Mouse (Mus musculus) liver, embryonic 16.5 days (tissue): ENCODE data around the gene Adk. TPM values are rescaled to one million over a fixed set of nuclear protein-coding genes. Genes with fewer than 3 reads are reported as not detected.

Source experiments
- ATAC-seq: fragments of 200-750 bp; cut with Nextera tagmentation; 2 replicates; pipeline ENCODE4 v1.8.0; 2017; ENCODE audit warnings: low read depth, mild to moderate bottlenecking, moderate number of reproducible peaks, moderate library complexity
- H3K27ac ChIP-seq: fragments of 300-500 bp; sonication (generic); 2 replicates; pipeline ENCODE4 v1.5.1; 2014; ENCODE audit warnings: mild to moderate bottlenecking, low read length
- H3K27me3 ChIP-seq: fragments of 300-500 bp; sonication (generic); 2 replicates; pipeline ENCODE4 v1.6.1; 2014; ENCODE audit warnings: low read depth, low read length, mixed read lengths; ENCODE audit not compliant: control insufficient read depth, insufficient read depth
- H3K36me3 ChIP-seq: fragments of 300-500 bp; sonication (generic); 2 replicates; pipeline ENCODE4 v1.6.1; 2014; ENCODE audit warnings: mild to moderate bottlenecking; ENCODE audit not compliant: control insufficient read depth, insufficient read depth
- H3K4me1 ChIP-seq: fragments of 300-500 bp; sonication (generic); 2 replicates; pipeline ENCODE4 v1.6.1; 2014; ENCODE audit warnings: low read depth, low read length, mixed read lengths; ENCODE audit not compliant: control insufficient read depth
- H3K4me2 ChIP-seq: fragments of 300-500 bp; sonication (generic); 2 replicates; pipeline ENCODE4 v1.6.1; 2014; ENCODE audit warnings: low read depth, low read length, mixed read lengths
- H3K4me3 ChIP-seq: fragments of 300-500 bp; sonication (generic); 2 replicates; pipeline ENCODE4 v1.5.1; 2014; ENCODE audit warnings: low read depth, mild to moderate bottlenecking, low read length
- H3K9ac ChIP-seq: fragments of 300-500 bp; sonication (generic); 2 replicates; pipeline ENCODE4 v1.6.1; 2014; ENCODE audit warnings: low read depth, low read length
- H3K9me3 ChIP-seq: fragments of 300-500 bp; sonication (generic); replicated peaks from 2 replicates; pipeline ENCODE4 v1.6.1; 2016; ENCODE audit warnings: low read length; ENCODE audit not compliant: control insufficient read depth
- WGBS: fragments of 180-500 bp; shearing (Covaris S2); extraction: QIAGEN DNeasy Blood & Tissue Kit; methylation state at CpG from one replicate; pipeline ENCODE4 v1.1.7; 2014; ENCODE audit not compliant: insufficient replicate concordance; 5-methylcytosine and 5-hydroxymethylcytosine counted together
- polyA plus RNA-seq: library from polyadenylated mRNA; unstranded; fragments of >200 nt; fragmentation: Nextera tagmentation; extraction: Ambion mirVana; gene quantifications from 2 replicates; pipeline ENCODE4 v1.2.1, GENCODE M21; 2015

Adk gene
- polyA plus RNA-seq, 1 experiment from 2014 or later, result 224 TPM

- Histone ChIP-seq H3K36me3 (no peaks in the 10 kb centered on the region), H3K9ac (no peak overlapping the region), H3K27me3 (no peaks in the 10 kb centered on the region), H3K4me3 (no peak overlapping the region), H3K9me3 (no peaks in the 10 kb centered on the region), H3K4me2 (no peak overlapping the region), H3K27ac (no peak overlapping the region), H3K4me1 (no peaks in the 10 kb centered on the region)
- ATAC-seq, result no peak
- WGBS, result 71% methylated on average over 11 of the region's 11 CpGs
Observed at GRCm38 (mm10) chr14:21335691-21336314, 283.4 kb downstream of the Adk start.

DNA sequence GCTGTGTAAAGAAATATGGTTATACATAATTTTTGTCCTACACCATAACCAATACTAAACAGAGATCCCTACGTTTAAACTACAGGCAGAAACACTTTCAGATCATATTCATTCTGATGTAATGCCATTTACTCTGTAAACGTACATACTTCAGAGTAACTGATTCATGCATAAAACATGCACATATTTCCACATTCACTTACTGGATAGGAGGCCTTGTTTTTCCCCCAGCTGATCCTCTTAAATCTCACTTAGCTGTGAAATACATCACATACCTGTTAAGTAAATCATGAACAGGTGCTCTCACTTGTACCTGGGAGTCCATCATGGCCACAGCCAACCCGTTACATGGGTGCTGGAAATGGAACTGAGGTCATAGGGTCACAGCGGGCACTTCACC, 285.6 kb downstream of the Adk start:
- no peak for ATAC-seq

GRCm38 (mm10) chr14:21341195-21341594, 288.8 kb downstream of the Adk start:
- H3K27ac ChIP-seq, result no peak overlapping the region
- ATAC-seq, result no peak

More for the DNA sequence above, 285.6 kb downstream of the Adk start:
- WGBS, result 76% methylated on average over 4 of the region's 4 CpGs
- H3K4me1 ChIP-seq, result no peaks in the 10 kb centered on the region
- H3K27ac ChIP-seq, result no peak overlapping the region
- H3K27me3 ChIP-seq, result no peaks in the 10 kb centered on the region
- no peaks in the 10 kb centered on the region for H3K9me3 ChIP-seq
- no peak overlapping the region for H3K9ac ChIP-seq
- no peak overlapping the region for H3K4me2 ChIP-seq
- H3K36me3 ChIP-seq, result no peaks in the 10 kb centered on the region
- H3K4me3 ChIP-seq, result no peak overlapping the region

DNA sequence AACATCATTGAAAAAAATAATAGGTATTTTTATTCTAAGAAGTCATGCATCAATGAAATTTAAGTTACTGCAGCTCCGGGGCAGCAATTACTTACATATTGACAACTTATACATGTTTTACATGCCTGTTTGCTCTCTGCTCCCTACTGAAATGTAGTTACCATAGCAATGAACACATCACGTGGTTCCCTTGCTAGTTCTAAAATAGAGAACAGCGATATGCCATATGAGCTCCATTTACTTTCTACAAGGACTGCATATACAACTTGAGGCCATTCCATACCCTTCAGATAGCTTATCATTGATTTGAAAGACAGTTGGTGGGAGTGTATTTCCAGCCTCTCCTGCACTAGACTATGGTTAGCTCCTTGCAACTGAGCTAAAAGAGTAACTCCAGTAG, 290.6 kb downstream of the Adk start:
- H3K27me3 ChIP-seq, result no peaks in the 10 kb centered on the region
- no peak overlapping the region for H3K27ac ChIP-seq
- 77% methylated on average over 3 of the region's 3 CpGs for WGBS
- H3K9me3 ChIP-seq, result no peaks in the 10 kb centered on the region
- ATAC-seq, result no peak
- H3K4me2 ChIP-seq, result no peak overlapping the region
- H3K9ac ChIP-seq, result no peak overlapping the region
- no peaks in the 10 kb centered on the region; the same call in 1 of the 2 replicates for H3K36me3 ChIP-seq
- no peak overlapping the region for H3K4me3 ChIP-seq
- no peaks in the 10 kb centered on the region for H3K4me1 ChIP-seq

More at GRCm38 (mm10) chr14:21341195-21341594, 288.8 kb downstream of the Adk start:
- H3K9ac ChIP-seq, result no peak overlapping the region
- no peaks in the 10 kb centered on the region for H3K27me3 ChIP-seq
- H3K9me3 ChIP-seq, result no peaks in the 10 kb centered on the region
- H3K4me2 ChIP-seq, result no peak overlapping the region
- no peaks in the 10 kb centered on the region; the same call in 1 of the 2 replicates for H3K36me3 ChIP-seq
- WGBS, result 79% methylated on average over 1 of the region's 1 CpGs
- no peak overlapping the region for H3K4me3 ChIP-seq
- H3K4me1 ChIP-seq, result no peaks in the 10 kb centered on the region

- H3K36me3 ChIP-seq, result no peaks in the 10 kb centered on the region; the same call in 1 of the 2 replicates
- no peak overlapping the region for H3K4me2 ChIP-seq
- 82% methylated on average over 6 of the region's 6 CpGs for WGBS
Observed at GRCm38 (mm10) chr14:21344896-21345295, 292.5 kb downstream of the Adk start.

DNA sequence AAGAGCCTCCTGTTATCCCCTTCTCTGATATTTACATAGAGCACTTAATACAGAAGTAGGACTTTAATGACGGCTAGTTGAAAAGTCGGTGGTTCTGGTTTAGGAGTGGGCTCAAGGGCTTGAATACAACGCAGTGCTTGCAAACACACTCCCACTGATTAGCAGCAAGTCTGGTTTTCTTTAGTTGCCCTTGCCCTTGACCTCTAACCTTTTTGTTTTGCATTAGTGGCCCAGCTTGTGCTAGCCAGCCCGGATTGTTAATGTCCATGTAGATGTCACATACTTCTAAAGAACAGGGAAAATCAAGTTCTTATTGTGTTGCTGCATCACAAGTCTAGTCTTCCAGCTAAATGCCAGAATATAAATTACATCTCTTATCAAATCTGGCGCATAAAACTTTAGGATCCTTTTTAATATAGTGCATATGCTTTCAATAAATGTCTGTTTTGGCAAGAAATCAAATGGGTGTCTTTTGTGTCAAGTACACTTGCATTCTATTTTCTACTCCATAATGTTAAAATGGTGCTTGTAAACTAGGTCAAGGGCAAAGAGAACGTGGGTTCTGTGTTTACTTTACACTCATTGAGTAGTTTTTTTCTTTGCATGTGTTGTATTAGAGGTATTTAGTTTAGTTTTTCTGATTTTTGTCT, 296.4 kb downstream of the Adk start:
- no peak overlapping the region for H3K4me2 ChIP-seq
- H3K27ac ChIP-seq, result no peak overlapping the region
- no peaks in the 10 kb centered on the region for H3K9me3 ChIP-seq
- no peak overlapping the region for H3K9ac ChIP-seq
- no peaks in the 10 kb centered on the region for H3K4me1 ChIP-seq
- no peak for ATAC-seq
- peaks cover 4% of the 10 kb centered on the region for H3K36me3 ChIP-seq
- 64% methylated on average over 6 of the region's 6 CpGs for WGBS
- no peak overlapping the region for H3K4me3 ChIP-seq
- H3K27me3 ChIP-seq, result no peaks in the 10 kb centered on the region

More at GRCm38 (mm10) chr14:21344896-21345295, 292.5 kb downstream of the Adk start:
- Histone ChIP-seq H3K9ac (no peak overlapping the region), H3K27me3 (no peaks in the 10 kb centered on the region), H3K4me1 (no peaks in the 10 kb centered on the region), H3K4me3 (no peak overlapping the region), H3K9me3 (no peaks in the 10 kb centered on the region), H3K27ac (no peak overlapping the region)
- no peak for ATAC-seq

DNA sequence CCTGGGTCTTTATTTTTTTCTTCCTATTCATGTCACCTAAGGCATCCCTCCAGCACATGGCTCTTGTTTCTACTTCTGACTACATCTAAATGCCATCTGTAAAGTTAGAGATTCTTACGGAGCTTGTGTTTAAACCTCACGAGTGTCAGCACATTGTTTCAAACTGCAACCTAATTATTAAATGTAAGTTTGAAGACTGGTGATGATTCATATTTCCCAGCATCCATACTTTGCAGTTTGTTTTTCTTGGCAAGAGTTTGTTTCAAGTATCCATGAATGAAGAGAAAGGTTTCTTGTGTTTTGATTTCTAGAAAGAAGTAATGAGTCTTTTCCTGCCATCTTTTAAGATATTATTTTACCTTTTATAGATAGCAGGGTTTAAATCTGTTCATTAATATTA, 299.3 kb downstream of the Adk start:
- Histone ChIP-seq H3K9ac (no peak overlapping the region), H3K4me2 (no peak overlapping the region), H3K27ac (no peak overlapping the region), H3K9me3 (no peaks in the 10 kb centered on the region), H3K4me3 (no peak overlapping the region), H3K27me3 (no peaks in the 10 kb centered on the region), H3K4me1 (no peaks in the 10 kb centered on the region), H3K36me3 (peaks cover 4% of the 10 kb centered on the region; the same call in 1 of the 2 replicates)
- 86% methylated on average over 2 of the region's 2 CpGs for WGBS
- no peak for ATAC-seq

GRCm38 (mm10) chr14:21356286-21356685, 303.9 kb downstream of the Adk start:
- H3K27me3 ChIP-seq, result no peaks in the 10 kb centered on the region
- WGBS, result 70% methylated on average over 1 of the region's 1 CpGs

DNA sequence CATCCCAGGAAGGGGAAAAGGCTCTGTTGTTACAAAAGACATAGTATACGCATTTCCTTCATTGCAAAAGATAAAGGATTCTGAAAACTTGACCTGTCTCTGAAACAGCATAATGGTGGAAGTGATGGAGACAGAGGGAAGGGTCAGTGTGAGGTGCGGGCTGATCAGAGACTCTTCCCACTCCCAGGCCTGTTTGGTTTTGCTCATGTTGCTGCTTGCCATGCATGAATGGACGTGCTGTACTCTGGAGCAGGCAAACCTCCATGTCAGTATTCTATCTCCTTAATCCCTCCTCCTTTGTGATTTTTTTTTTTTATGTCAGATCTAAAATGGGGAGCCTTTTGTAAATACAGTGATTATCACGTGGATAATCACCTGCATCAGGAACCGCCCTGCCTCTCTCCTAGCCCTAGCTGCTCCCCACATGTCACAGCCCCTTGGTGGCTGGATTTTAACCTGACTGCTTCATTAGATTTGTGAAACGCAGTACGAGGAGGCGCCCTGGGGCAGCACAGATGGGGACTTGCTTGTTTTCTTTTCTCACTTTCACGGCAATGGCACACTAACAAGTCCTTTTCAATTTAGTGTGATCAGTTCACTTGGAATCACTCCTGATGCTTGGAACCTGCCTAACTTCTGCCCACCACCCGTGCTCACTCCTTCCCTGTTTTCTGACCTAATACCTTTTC, 307.0 kb downstream of the Adk start:
- Histone ChIP-seq H3K4me2 (no peak overlapping the region), H3K4me3 (no peak overlapping the region), H3K27me3 (no peaks in the 10 kb centered on the region), H3K36me3 (peaks cover 5% of the 10 kb centered on the region; the same call in 1 of the 2 replicates), H3K9ac (no peak overlapping the region), H3K4me1 (no peaks in the 10 kb centered on the region), H3K9me3 (no peaks in the 10 kb centered on the region), H3K27ac (no peak overlapping the region)
- no peak for ATAC-seq
- 82% methylated on average over 10 of the region's 10 CpGs for WGBS

More at GRCm38 (mm10) chr14:21356286-21356685, 303.9 kb downstream of the Adk start:
- H3K9ac ChIP-seq, result no peak overlapping the region
- H3K4me2 ChIP-seq, result no peak overlapping the region
- no peak for ATAC-seq
- no peak overlapping the region for H3K27ac ChIP-seq
- no peaks in the 10 kb centered on the region for H3K4me1 ChIP-seq
- H3K4me3 ChIP-seq, result no peak overlapping the region
- peaks cover 8% of the 10 kb centered on the region for H3K36me3 ChIP-seq
- no peaks in the 10 kb centered on the region for H3K9me3 ChIP-seq
